Mouse (Mus musculus) neural tube, embryonic 14.5 days (tissue): ENCODE measurements around the gene Bglap. TPM values are rescaled to one million over a fixed set of nuclear protein-coding genes. Genes with fewer than 3 reads are reported as not detected.
"Not testable (repeated sequence)": the region's sequence is repeated elsewhere in the genome, so short reads cannot be mapped to it uniquely, and the experiment has no call there.

Source experiments
- ATAC-seq: fragments of 200-750 bp; cut with Nextera tagmentation; 2 replicates; pipeline ENCODE4 v1.8.0; 2017; ENCODE audit warnings: low read depth, mild to moderate bottlenecking, moderate TSS enrichment, moderate library complexity
- H3K27ac ChIP-seq: fragments of 300-500 bp; sonication (generic); 2 replicates; pipeline ENCODE4 v1.5.1; 2014; ENCODE audit warnings: low read depth, mild to moderate bottlenecking, control low read depth, low read length, moderate library complexity, mixed read lengths
- H3K27me3 ChIP-seq: fragments of 300-500 bp; sonication (generic); 2 replicates; pipeline ENCODE4 v1.6.1; 2014; ENCODE audit warnings: low read length; ENCODE audit not compliant: control insufficient read depth, insufficient read depth
- H3K36me3 ChIP-seq: fragments of 300-500 bp; sonication (generic); 2 replicates; pipeline ENCODE4 v1.6.1; 2014; ENCODE audit warnings: low read length, mixed read lengths; ENCODE audit not compliant: control insufficient read depth, insufficient read depth
- H3K4me1 ChIP-seq: fragments of 300-500 bp; sonication (generic); 2 replicates; pipeline ENCODE4 v1.6.1; 2014; ENCODE audit warnings: low read length; ENCODE audit not compliant: control insufficient read depth, insufficient read depth
- H3K4me2 ChIP-seq: fragments of 300-500 bp; sonication (generic); 2 replicates; pipeline ENCODE4 v1.6.1; 2014; ENCODE audit warnings: mild to moderate bottlenecking, low read depth, low read length, control low read depth
- H3K4me3 ChIP-seq: fragments of 300-500 bp; sonication (generic); 2 replicates; pipeline ENCODE4 v1.5.1; 2014; ENCODE audit warnings: low read depth, low read length, control low read depth, mixed read lengths
- H3K9ac ChIP-seq: fragments of 300-500 bp; sonication (generic); replicated peaks from 2 replicates; pipeline ENCODE4 v1.6.1; 2014; ENCODE audit warnings: low read depth, mild to moderate bottlenecking, control low read depth, low read length, mixed read lengths
- H3K9me3 ChIP-seq: fragments of 300-500 bp; sonication (generic); 2 replicates; pipeline ENCODE4 v1.6.1; 2016; ENCODE audit warnings: low read length; ENCODE audit not compliant: control insufficient read depth
- WGBS: fragments of 180-500 bp; shearing (Covaris S2); extraction: QIAGEN DNeasy Blood & Tissue Kit; methylation state at CpG from one replicate; pipeline ENCODE4 v1.1.7; 2014; 5-methylcytosine and 5-hydroxymethylcytosine counted together
- polyA plus RNA-seq: library from polyadenylated mRNA; unstranded; fragments of >200 nt; fragmentation: Nextera tagmentation; extraction: Ambion mirVana; gene quantifications from 2 replicates; pipeline ENCODE4 v1.2.1, GENCODE M21; 2014

Gene Bglap
- polyA plus RNA-seq = not detected in 2 replicates

DNA sequence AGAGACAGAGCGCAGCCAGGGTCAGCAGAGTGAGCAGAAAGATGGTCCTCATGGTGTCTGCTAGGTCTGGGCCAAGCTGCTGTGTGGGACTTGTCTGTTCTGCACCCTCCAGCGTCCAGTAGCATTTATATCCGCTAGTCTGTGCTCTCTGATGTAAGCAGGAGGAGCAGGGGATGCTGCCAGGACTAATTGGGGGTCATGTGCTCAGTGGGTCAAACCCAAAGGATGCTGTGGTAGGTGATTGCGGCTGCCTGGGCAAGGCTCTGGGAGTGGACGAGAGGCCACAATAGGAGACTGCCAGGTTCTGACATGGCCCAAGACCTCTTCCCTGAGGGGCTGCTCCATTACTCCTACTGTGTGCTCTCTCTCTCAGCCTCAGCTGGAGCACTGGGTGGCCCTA is at the start of gene Bglap:
Gene Bglap, minus strand, starts transcription at position 101 of the 400 bp plus-strand sequence.
- Histone ChIP-seq H3K4me2 (no peak within 1 kb of the TSS), H3K4me3 (no peak within 1 kb of the TSS), H3K27ac (no peak within 1 kb of the TSS), H3K27me3 (no peaks in the 10 kb centered on the region), H3K9me3 (no peaks in the 10 kb centered on the region), H3K9ac (no peak within 1 kb of the TSS), H3K36me3 (no peaks in the 10 kb centered on the region), H3K4me1 (no peaks in the 10 kb centered on the region)
- 76% methylated on average over 5 of the region's 5 CpGs for WGBS
- no peak for ATAC-seq

DNA sequence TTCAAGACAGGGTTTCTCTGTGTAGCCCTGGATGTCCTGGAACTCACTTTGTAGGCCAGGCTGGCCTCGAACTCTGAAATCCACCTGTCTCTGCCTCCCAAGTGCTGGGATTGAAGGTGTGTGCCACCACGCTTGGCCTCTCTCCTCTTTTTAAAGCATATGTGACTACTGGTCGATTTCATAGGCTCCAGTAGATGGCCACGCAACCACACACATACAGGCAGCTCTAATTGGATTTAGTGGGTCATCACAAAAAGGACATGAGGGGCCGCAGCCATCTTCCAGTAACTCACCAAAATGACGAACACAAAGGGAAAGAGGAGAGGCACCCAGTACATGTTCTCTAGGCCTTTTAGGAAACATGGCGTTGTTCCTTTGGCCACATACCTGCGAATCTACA is 44.4 kb upstream of the Bglap start:
- not testable (repeated sequence) for H3K36me3 ChIP-seq, H3K27me3 ChIP-seq, H3K27ac ChIP-seq, ATAC-seq, H3K4me2 ChIP-seq, H3K4me3 ChIP-seq, H3K9ac ChIP-seq, H3K9me3 ChIP-seq, H3K4me1 ChIP-seq
- WGBS = 78% methylated on average over 8 of the region's 8 CpGs

DNA sequence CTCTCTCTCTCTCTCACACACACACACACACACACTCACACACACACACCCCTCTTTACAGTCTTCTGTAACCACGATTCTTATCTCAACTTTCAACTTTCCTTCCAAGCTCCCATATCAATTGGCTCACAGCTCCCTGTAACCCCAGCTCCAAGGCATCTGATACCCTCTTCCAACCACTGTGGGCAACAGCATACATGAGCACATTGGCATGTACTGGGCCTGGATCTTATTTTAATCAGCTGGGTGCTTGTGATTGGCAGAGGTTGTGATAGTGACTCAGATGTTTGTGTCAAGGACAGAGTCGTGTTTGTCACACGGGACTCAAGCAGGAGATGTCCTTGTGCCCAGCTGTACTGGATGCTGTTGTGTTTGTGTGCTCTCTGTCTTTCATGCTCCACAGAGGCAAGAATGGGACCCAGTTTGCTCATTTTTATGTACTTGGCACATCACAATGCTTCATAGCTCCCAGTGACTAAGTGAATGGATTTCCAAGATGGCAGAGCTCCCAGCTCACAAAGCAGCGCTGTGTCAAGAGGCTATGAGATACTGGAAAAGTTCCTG is 43.2 kb upstream of the Bglap start:
- H3K27ac ChIP-seq = no peak overlapping the region
- H3K4me3 ChIP-seq = no peak overlapping the region
- no peak overlapping the region for H3K4me2 ChIP-seq
- no peak overlapping the region for H3K9ac ChIP-seq
- no peak for ATAC-seq
- H3K27me3 ChIP-seq = no peaks in the 10 kb centered on the region
- no peaks in the 10 kb centered on the region for H3K9me3 ChIP-seq
- H3K4me1 ChIP-seq = peaks cover 15% of the 10 kb centered on the region
- H3K36me3 ChIP-seq = no peaks in the 10 kb centered on the region
- 82% methylated on average over 4 of the region's 4 CpGs for WGBS

DNA sequence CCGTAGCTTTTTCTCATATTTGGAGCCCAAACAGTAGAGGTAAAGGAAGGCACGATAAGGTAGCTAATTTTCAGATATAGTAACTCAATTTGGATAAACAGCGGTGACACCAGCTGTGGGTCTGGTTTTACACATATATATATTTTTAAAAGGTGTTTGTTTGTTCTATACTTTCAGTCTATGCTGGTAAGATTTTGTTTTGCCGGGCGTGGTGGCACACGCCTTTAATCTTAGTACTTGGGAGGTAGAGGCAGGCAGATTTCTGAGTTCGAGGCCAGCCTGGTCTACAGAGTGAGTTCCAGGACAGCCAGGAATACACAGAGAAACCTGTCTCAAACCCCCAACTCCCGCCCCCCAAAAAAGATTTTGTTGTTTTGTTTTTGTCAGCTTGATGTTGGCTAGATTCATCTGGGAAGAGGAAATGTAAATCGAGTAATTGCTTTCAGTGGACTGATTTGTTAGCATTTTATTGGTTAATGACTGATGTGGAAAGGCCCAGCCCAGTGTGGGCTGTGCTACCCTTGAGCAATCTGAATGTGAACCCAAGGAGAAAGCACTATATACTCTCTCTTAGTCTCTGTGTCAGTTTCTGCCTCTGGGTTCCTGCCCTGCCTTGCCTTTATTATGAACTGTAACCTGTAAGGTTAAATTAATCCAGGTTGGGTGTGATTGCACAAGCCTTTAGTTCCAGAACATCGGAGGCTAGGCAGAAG is 41.6 kb upstream of the Bglap start:
- H3K4me3 ChIP-seq = no peak overlapping the region
- H3K27ac ChIP-seq = no peak overlapping the region
- 81% methylated on average over 10 of the region's 10 CpGs for WGBS
- H3K4me2 ChIP-seq = no peak overlapping the region
- H3K27me3 ChIP-seq = no peaks in the 10 kb centered on the region
- ATAC-seq = no peak
- peaks cover 4% of the 10 kb centered on the region; the same call in 1 of the 2 replicates for H3K36me3 ChIP-seq
- H3K9ac ChIP-seq = no peak overlapping the region
- peaks cover 20% of the 10 kb centered on the region for H3K4me1 ChIP-seq
- H3K9me3 ChIP-seq = no peaks in the 10 kb centered on the region

DNA sequence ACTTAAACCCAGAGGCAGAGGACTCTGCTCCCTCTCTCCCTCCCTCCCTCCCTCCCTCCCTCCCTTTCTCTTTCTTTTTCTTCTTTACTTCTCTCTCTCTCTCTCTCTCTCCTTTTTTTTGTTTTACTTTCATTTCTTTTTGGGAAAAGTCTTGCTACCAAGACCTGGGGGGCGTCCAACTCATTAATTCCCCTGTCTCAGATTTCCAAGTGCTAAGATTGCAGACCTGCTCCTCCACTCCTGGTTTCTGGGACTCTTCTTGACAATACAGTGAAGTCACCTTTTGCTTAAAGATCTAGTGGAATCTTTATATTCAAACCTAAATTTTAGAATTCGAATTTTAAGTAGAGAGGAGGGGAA is 41.0 kb upstream of the Bglap start:
- H3K4me2 ChIP-seq = peak overlapping the region; percentile 46
- no peak for ATAC-seq
- H3K9me3 ChIP-seq = no peaks in the 10 kb centered on the region
- H3K27ac ChIP-seq = no peak overlapping the region
- peaks cover 20% of the 10 kb centered on the region for H3K4me1 ChIP-seq
- H3K36me3 ChIP-seq = peaks cover 10% of the 10 kb centered on the region; the same call in 1 of the 2 replicates
- H3K4me3 ChIP-seq = no peak overlapping the region; the same call in 1 of the 2 replicates
- WGBS = 9% methylated on average over 2 of the region's 2 CpGs
- H3K27me3 ChIP-seq = no peaks in the 10 kb centered on the region
- H3K9ac ChIP-seq = no peak overlapping the region

DNA sequence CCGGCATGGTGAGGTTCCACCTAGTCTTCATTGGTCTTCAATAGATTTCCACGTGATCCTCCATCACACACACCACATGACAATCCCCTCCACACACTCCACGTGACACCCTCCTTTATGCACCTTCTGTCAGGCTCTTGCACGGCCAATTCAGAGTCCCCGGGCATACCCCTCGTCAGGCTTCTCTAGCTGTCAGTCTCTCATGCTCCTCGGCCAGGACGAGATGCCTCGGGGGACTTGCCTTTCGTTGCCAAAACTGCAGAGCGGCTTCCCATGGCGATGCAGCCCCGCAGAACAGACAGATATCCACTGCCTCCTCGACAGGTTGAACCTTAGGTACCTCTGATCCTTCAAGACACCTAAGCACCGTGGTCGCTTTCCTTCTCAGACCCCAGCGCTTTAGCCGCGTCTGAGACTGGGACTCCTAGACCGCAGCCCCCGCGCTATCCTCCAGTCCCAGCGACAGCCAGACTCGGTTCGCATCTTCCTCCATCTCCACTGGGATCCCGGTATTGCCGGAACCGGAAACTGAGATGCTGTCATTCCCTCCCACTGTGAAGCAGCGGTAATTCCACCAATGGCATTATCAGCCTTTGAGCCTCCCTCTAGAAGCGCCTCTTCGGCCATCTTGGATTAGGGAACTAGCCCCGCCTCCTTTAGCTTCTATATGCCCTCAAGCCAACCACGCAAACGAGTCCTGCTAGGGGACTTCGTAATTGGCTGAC is 40.5 kb upstream of the Bglap start, which contains the start of gene Slc25a44:
Gene Slc25a44, minus strand, starts transcription at position 535 of the 725 bp plus-strand sequence.
- Histone ChIP-seq H3K9me3 (no peaks in the 10 kb centered on the region), H3K4me3 (peak within 1 kb of the TSS; percentile 79), H3K9ac (peak within 1 kb of the TSS; percentile 76), H3K4me1 (peaks cover 20% of the 10 kb centered on the region), H3K4me2 (peak within 1 kb of the TSS; percentile 50), H3K27ac (peak within 1 kb of the TSS; percentile 79), H3K36me3 (peaks cover 13% of the 10 kb centered on the region; the same call in 1 of the 2 replicates), H3K27me3 (no peaks in the 10 kb centered on the region)
- ATAC-seq = peak; percentile 98
- WGBS = 1% methylated on average over 35 of the region's 35 CpGs

DNA sequence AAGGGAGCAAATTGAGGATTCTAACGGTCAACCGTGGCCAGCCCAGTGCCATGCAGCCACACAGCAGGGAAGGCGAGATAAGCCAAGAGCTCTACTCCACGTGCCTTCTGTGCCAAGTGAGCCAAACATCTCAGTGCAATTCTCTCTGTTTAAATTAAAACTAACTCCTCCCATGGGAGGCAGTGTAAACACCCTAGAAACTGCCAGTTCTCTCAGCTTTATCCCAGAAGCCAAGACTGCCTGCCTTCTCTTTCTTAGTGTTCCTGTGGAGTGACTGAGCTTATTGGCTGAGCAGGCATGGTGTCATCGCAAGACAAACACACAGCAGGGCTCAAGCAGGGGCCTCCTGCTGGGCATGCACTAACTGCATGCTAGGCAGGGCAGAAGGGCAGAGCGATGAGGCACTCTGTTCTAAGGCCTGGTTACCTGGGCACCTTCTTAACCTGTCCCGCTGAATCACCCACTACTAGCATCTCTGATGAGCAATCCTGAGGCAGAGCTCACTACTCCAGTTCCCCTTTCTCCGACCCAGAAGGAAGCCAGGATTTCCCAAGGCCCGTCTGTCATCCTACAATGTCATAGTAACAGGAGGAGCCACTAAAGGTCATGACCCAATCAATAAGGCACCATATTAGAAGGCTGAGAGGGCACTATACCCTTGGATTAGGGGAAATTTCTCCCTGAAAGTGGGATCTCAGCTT is 37.9 kb upstream of the Bglap start:
- 28% methylated on average over 9 of the region's 9 CpGs for WGBS
- peaks cover 20% of the 10 kb centered on the region for H3K4me1 ChIP-seq
- H3K4me3 ChIP-seq = no peak overlapping the region
- no peaks in the 10 kb centered on the region for H3K27me3 ChIP-seq
- no peak overlapping the region for H3K27ac ChIP-seq
- H3K36me3 ChIP-seq = peaks cover 31% of the 10 kb centered on the region
- H3K4me2 ChIP-seq = peak overlapping the region; percentile 9; the same call in 1 of the 2 replicates
- 0 out of 2 replicates have a peak overlapping the region, but pooled peaks have one; percentile 5 for H3K9ac ChIP-seq
- ATAC-seq = no peak
- H3K9me3 ChIP-seq = no peaks in the 10 kb centered on the region

DNA sequence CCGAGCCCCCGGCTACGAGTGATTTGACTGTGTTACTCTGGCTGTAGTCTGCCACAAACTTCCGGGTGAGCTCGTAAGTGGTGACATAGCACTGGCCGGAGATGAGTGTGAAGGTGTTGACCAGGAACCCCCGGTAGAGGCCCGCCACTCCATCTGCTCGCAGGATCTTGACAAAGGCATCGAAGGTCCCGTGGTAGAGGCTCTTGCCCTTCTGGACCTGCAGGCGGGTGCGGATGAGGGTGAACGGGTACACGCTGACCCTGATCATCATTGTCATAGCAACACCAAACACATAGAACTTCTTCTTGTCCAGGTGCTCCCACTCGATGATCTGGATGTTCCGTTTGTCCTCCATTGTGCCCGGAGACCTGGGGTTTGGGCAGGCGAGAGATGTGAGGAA is 36.5 kb upstream of the Bglap start:
- Histone ChIP-seq H3K4me2 (no peak overlapping the region), H3K4me3 (no peak overlapping the region), H3K9me3 (no peaks in the 10 kb centered on the region), H3K36me3 (peaks cover 39% of the 10 kb centered on the region), H3K27ac (no peak overlapping the region), H3K9ac (no peak overlapping the region), H3K4me1 (peaks cover 20% of the 10 kb centered on the region), H3K27me3 (no peaks in the 10 kb centered on the region)
- ATAC-seq = no peak
- WGBS = 97% methylated on average over 19 of the region's 19 CpGs
